Mouse (Mus musculus) NIH3T3 (cell line): ENCODE results near the gene Trpv2.

Experiments used
- DNase-seq: peaks from one replicate; pipeline ENCODE4 v3.0.0-alpha.2; 2012; ENCODE audit warnings: low read depth

Gene Trpv2

DNA sequence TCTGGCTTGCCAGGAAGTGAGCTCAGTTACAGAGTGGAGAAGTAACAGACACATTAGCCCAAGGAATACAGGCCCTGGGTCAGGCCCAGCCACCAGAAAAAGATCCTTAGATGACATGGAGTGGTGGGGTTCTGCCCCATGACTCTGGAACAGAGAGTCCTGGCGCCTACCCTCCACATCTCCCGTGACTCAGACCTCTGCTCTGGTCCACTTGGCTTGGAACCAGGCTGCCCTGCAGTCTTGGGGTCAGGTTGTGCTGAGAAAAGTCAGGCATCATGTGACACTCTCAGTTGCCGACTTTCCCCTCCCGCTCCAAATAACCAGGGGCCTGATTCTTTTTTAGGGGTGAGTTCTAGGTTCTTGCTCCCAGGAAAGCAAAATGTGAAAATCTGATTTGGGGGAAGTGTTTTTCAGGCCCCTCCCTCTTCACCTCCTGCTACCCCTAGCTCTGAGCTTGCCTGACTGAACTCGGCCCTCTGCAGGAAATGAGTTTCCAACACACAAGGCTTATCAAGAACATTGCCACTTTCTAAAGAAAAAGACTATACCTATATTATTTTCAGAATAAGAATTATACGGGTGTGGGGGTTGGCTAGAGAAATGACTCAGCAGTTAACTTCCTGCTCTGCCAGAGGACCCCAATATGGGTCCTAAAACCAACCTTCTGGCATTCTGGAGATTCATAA, 15.2 kb upstream of the Trpv2 start:
- peak; percentile 83 for DNase-seq

- DNase-seq: no peak
These were observed 13.7 kb upstream of the Trpv2 start for GRCm38 (mm10) chr11:62560463-62561016.

- peak; percentile 51 for DNase-seq
These were observed 10.7 kb upstream of the Trpv2 start for GRCm38 (mm10) chr11:62563590-62563989.

DNA sequence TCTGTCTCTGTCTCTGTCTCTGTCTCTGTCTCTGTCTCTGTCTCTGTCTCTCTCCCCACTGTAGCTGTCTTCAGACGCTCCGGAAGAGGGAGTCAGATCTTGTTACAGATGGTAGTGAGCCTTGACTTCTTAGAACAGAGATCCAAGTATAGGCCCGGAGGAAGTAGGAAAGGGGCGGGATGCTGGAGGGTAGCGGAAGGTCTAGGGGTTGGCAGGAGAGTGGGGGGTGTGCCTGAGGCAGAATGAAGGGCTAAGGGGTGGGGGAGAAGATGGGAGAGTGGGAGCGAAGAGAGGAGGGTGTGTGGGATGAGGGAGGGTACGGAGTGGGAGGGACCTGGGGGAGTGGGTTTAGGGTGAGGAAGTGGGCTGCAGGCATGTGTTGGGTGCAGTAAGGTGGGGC, 8.5 kb upstream of the Trpv2 start:
- no peak for DNase-seq

DNA sequence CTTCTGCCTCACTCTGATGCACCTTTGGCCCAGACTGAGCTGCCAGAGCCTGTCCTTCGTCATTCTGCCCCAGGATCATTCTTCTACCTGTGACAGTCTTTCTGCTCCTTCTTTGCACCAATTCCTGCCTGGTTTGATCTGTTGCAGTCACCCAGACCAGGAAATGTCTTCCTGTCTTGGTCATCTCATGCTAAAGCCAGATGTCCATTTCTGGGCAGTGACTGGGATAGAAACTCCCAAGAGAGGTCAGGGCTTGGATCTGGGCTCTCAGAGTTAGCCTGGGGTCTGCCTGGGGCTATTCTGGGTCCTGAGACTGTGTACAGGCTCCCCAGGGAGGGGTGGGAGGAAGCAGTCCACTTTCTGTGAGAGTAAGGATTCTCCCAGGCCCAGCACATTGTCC, 8.1 kb upstream of the Trpv2 start:
- DNase-seq: no peak

DNA sequence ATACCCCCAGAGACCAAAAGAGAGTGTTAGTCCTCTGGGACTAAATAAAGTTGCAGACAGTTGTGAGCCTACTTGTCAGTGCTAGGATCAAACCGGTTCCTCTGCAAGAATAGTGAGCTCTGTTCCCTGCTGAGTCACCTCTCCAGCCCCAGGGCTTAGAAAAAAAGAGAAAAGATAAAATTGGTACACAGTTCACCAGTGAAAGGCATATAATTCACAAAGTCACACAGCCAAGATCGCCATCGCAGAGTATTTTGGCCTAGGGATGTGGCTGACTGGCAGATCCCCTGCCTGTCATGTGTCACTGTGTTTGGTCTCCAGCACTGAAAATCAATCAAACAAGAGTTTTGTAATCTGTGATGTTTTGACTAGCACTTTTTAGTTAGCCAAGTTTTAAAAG, 6.0 kb upstream of the Trpv2 start:
- peak; percentile 64 for DNase-seq

GRCm38 (mm10) chr11:62574703-62575085, 408 bp downstream of the Trpv2 start:
- no peak for DNase-seq

- DNase-seq: peak; percentile 92
These were observed 992 bp downstream of the Trpv2 start for GRCm38 (mm10) chr11:62575297-62575658.

GRCm38 (mm10) chr11:62575659-62576438, 1.6 kb downstream of the Trpv2 start:
- no peak for DNase-seq

DNA sequence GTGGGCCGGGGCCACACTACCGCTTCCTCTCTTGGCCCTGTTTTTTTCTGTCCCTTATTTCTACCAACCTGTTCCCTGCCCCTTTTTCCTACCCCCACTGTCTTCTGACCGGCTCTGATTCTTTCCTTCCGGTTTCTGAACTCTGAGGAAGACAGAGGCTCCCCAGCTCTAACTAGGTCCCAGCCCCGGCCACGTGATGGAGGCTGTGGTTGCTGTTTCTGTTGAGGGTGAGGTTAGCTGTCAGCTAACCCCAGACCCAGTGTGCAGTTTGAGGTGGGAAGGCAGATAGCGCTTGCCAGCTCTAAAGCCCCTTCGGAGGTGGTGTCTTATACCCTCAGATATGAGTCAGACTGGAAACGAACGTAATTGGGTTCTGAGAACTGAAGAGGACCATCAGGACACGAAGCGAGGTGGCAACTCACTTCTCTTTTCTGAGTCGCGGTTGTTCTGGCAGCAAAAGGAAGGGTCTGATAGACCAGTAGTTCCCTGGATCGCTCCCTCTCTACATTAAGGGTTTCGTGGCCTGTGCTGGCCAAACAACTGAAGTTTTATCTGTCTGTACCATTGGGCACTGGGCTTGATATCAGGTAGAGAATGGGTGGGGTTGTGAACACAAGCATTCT, 2.4 kb downstream of the Trpv2 start:
- no peak for DNase-seq

GRCm38 (mm10) chr11:62583031-62583430, 8.7 kb downstream of the Trpv2 start:
- DNase-seq: no peak

DNA sequence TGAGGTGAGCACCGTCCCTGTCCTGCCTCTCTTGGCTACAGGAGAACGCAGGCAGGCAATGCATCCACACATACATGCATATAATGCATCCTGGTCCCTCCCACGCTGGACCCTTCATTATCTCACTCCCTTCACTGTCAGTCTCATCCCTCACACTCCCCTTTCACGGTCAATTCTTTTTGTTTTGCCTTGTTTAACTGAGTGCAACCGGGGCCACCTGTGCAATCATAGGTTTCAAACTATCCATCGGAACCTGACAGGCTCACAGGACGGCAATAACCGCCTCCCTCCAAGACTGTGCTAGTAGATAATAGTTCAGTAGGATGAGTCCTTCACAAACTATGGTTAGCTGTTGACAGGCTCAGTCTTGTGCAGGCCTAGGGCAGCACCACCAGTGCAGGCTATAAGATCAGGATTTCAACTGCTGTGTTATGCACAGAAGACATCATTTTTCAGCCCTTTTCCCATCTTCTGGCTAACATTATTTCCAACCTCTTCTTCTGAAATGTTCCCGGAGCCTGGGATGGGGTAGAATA, 10.5 kb downstream of the Trpv2 start:
- no peak for DNase-seq

- DNase-seq: no peak
These were observed 12.7 kb downstream of the Trpv2 start for GRCm38 (mm10) chr11:62587034-62587433.

DNA sequence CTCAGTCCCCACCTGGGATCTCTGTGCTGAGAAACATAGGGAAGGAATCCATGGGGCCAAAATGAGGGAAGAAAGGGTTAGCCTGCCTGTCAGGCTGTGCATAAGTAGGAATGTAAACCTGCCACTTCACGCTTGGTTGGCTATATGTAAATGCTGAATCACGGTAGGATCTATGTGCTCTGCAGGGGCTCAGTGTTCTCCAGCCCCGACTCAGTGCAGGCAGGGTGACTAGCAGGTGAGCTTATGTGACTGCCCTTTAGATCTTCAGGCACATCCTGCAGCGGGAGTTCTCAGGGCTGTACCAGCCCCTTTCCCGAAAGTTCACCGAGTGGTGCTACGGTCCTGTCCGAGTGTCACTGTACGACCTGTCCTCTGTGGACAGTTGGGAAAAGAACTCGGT, 15.1 kb downstream of the Trpv2 start:
- no peak for DNase-seq

- DNase-seq: no peak
These were observed 16.7 kb downstream of the Trpv2 start for GRCm38 (mm10) chr11:62591026-62591425.

DNA sequence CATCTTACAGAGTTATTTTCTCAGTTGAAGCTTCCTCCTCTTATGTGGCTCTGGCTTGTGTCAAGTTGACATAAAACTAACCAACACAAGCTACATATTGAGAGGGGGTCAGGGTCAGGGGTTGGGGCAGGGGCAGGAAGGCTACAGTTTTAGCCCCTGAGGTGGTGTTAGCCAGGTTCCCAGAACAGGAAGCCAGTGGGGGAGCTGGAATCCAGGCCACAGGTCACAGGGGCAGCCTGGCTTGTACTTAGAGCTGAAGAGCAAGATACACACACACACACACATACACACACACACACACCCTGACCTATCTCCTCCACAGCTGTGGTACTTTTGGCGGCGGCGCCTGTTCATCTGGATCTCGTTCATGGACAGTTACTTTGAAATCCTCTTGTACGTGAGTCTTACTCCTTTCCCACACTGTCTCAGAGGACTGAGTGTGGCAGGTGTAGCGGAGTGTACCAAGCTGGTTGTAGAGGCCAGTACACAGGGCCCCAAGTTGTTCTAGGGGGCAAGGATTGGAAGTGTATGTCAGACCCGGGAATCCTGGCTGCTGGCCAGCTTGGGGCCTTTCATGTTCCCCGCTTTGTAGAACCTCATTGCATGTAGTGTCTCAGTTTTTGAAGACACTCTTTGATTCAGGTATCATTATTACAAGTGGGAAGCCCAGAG, 17.8 kb downstream of the Trpv2 start:
- peak; percentile 30 for DNase-seq

DNA sequence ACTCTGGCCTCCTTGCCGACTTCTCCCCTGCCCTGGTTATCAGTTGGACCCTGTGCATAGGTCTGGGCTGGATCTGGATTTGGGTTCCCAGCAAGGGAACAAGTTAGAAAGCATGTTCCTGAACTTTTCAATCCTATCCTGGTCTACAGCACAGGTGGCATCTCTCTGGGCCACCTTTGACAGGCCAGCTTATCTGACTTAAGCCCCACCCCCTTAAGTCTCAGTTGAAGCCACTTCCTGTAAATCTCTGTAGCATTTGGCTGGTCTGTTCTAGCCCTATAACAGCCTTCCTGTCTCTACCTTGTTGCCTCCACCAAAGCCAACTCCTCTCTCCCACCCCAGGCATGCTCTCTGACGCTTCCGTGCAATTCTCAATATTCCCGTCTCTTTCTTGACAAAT, 24.3 kb downstream of the Trpv2 start:
- DNase-seq: no peak

GRCm38 (mm10) chr11:62601732-62602618, 27.7 kb downstream of the Trpv2 start:
- no peak for DNase-seq

DNA sequence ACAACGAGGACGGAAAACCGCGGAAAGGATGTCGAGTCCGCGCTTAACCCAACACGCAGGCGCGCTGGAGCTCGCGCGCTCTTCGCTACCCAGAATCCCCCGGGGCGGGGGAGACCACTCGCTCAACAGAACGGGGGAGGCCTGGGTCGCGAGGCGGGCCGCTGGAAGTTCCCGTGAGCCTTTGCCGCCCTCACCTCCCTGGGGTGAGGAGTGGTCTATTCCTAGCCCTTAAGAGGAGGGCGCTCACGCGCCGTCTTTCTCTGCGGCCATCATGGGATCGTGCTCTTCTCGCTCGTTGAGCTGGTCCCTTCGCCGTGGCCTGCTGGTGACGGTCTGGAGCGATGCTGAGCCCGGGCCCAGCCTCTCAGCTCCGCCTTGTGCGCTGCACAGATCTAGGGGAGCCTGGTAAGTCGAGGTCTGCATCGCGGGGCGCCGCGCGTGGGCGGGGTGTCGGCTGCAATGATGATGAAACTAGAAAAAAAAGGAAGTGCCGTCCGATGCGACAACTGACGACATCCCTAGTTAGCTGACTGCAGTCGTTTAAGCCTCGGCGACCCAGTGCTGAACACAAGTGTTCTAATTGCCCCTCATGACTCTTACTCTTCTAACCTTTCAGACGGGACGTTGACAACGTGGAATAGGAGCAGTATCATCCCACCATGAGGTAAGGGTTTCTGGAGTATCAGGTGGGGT, 28.5 kb downstream of the Trpv2 start:
- DNase-seq: peak; percentile 99

- peak; percentile 64 for DNase-seq
These were observed 29.2 kb downstream of the Trpv2 start for GRCm38 (mm10) chr11:62603312-62604056.
